Mouse (Mus musculus): ENCODE measurements around the gene B4galnt3. TPM values are rescaled to one million over a fixed set of nuclear protein-coding genes. Genes with fewer than 3 reads are reported as not detected.

Gene B4galnt3
- total RNA-seq (2014; rRNA removed) (0.69 and 1.2 TPM in 2 replicates), polyA plus RNA-seq (2015; fragmentation: Nextera tagmentation; extraction: Ambion mirVana) (0.05 and 0.16 TPM in 2 replicates)

DNA sequence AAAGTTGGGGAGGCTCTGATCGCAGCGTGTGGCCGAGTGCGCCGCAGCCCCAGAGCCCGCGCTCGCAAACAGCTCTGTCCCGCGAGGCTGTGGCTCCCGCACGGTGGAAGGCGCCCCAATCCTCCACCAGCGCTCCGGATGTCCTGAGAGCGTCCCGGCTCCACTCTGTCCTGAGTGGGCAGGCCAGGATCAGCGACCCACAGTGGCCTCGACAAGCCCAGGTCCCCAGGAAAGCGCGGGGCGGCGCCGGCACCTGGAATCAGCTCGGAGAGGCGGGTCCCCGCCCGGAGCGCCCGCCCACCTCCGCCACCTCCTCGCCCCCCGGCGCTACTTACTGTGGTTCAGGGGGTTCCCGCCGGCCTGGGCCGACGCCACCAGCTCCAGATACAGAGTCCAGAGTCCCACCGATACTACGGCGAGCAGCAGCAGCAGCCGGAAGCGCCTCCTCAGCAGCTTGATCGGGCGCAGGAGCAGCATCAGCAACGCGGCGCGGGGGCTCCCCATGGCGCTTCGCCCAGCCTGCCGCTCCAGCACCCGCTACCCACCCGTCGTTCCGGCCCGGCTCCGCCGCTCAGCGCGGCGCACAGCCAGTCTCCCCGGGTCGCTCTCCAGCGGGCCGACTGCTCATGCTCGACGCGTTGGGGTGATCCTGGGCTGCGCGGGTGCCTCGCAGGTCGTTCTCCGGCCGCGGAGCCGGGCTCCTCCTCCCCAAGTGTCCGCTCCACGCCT, at the start of gene B4galnt3, which contains the start of gene D330020A13Rik:
TSS of gene B4galnt3 (minus strand) at position 504 of the 729 bp plus-strand sequence.
TSS of gene D330020A13Rik (plus strand) at position 309 of the 729 bp plus-strand sequence.
- no peak for TF ChIP-seq CTCF (IDR thresholded peaks at IDR 0.05; ENCODE audit: low read depth)
- peak; percentile 63 for DNase-seq
- H3K36me3 ChIP-seq (ENCODE audit: insufficient read depth): no peaks in the 10 kb centered on the region
- H3K9ac ChIP-seq: peak within 1 kb of the TSS; percentile 53
- H3K9me3 ChIP-seq (ENCODE audit: low read length): no peaks in the 10 kb centered on the region
- 0 out of 2 replicates have a peak, but pooled peaks cover 2% of the 10 kb centered on the region for H3K4me1 ChIP-seq (ENCODE audit: insufficient read depth)
- under 1% methylated on average over 74 of the region's 79 CpGs for whole genome bisulfite sequencing
- no peak within 1 kb of the TSS for H3K27ac ChIP-seq (ENCODE audit: low read depth, low read length)
- peaks cover 8% of the 10 kb centered on the region; the same call in 1 of the 2 replicates for H3K27me3 ChIP-seq (ENCODE audit: insufficient read depth, low read length)
- peak within 1 kb of the TSS; percentile 64 for H3K4me3 ChIP-seq (ENCODE audit: low read depth, low read length)
- H3K4me2 ChIP-seq (ENCODE audit: low read depth): peak within 1 kb of the TSS; percentile 98
- ATAC-seq: peak; percentile 86

DNA sequence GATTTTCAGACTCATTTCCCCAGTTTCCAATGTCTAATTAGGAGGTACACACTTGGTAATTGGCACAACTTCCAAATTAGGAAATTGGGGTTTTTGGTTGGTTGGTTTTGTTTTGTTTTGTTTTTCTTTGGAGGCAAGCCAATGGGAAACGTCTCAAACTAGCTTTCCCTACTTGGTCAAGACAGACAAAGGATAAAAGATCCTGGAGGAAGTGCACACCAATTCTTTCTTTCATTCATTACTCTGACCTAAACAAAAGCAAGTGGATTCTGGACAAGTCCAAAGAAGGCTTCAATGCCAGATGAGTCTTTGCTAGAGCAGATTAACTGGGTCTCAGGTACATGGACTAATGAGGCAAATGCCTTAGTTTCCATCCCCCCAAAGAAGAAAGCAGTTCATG, 49.6 kb upstream of the B4galnt3 start:
- no peak overlapping the region for H3K9ac ChIP-seq
- peak; percentile 15 for DNase-seq
- H3K27me3 ChIP-seq (ENCODE audit: insufficient read depth, low read length): no peaks in the 10 kb centered on the region
- WGBS: 18% methylated on average over 1 of the region's 1 CpGs
- TF ChIP-seq CTCF (IDR thresholded peaks at IDR 0.05; ENCODE audit: low read depth): no peak
- H3K4me2 ChIP-seq (ENCODE audit: low read depth): no peak overlapping the region
- no peaks in the 10 kb centered on the region for H3K9me3 ChIP-seq (ENCODE audit: low read length)
- H3K4me3 ChIP-seq (ENCODE audit: low read depth, low read length): no peak overlapping the region
- H3K36me3 ChIP-seq (ENCODE audit: insufficient read depth): peaks cover 8% of the 10 kb centered on the region; the same call in 1 of the 2 replicates
- H3K27ac ChIP-seq (ENCODE audit: low read depth, low read length): no peak overlapping the region
- ATAC-seq: no peak
- no peaks in the 10 kb centered on the region for H3K4me1 ChIP-seq (ENCODE audit: insufficient read depth)

DNA sequence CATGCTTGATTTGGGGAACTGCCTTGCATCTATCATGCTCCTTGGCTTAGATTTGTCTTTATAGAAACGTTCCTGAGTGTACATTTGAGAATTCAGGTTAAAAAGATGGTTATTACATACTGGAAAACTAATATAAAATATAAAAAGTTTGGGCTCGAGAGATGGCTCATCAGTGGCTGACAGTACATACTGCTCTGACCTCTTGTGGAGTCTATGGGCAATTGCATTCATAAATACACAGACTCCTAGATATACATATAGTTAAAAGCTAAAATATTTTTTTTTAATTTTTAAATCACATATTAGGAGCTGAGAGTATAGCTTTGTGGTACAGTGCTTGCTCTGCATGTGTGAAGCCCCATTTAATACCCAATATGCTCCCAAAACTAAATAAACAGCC, 38.0 kb upstream of the B4galnt3 start:
- no peak overlapping the region for H3K9ac ChIP-seq
- no peak overlapping the region for H3K27ac ChIP-seq (ENCODE audit: low read depth, low read length)
- no peak for ATAC-seq
- no peaks in the 10 kb centered on the region for H3K9me3 ChIP-seq (ENCODE audit: low read length)
- no peak overlapping the region for H3K4me3 ChIP-seq (ENCODE audit: low read depth, low read length)
- peaks cover 32% of the 10 kb centered on the region for H3K36me3 ChIP-seq (ENCODE audit: insufficient read depth)
- no peaks in the 10 kb centered on the region for H3K4me1 ChIP-seq (ENCODE audit: insufficient read depth)
- 76% methylated on average over 2 of the region's 2 CpGs for WGBS
- no peaks in the 10 kb centered on the region for H3K27me3 ChIP-seq (ENCODE audit: insufficient read depth, low read length)
- H3K4me2 ChIP-seq (ENCODE audit: low read depth): no peak overlapping the region
- TF ChIP-seq CTCF (IDR thresholded peaks at IDR 0.05; ENCODE audit: low read depth): peak; percentile 22; the same call in 1 of the 2 replicates
- no peak for DNase-seq

DNA sequence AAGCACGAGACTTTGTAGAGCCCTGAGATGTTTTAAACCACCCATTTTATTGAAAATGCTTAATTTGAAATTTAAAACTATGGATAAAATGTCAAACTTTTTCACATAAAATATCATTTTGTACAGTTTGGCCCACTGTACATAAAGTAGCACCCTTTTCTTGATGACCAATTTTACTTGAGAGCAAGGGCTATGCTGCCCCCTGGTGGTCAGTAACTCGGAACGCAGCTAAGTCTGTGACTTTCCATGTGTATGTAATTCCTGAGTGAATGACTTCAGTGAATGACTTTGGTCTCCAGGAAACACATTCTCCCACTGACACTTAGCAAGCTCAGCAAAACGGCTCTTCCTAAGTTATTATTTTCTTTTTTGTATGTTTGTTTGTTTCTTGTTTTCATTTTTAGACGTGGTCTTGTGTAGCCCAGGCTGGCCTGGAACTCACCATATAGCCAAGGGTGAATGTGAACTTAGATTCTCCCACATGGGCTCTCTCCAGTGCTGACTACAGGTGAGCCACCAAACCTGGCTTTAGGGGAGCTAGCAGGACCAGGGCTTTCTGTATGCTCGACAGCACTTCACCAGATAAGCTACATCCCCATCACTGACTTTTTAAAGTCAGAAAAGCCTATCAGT, 30.1 kb upstream of the B4galnt3 start:
- ATAC-seq (peak; percentile 59; the same call in 1 of the 2 replicates), DNase-seq (peak; percentile 89)
- no peaks in the 10 kb centered on the region for H3K27me3 ChIP-seq (ENCODE audit: insufficient read depth, low read length)
- 29% methylated on average over 6 of the region's 6 CpGs for WGBS
- TF ChIP-seq CTCF (IDR thresholded peaks at IDR 0.05; ENCODE audit: low read depth): peak; percentile 89
- H3K4me2 ChIP-seq (ENCODE audit: low read depth): no peak overlapping the region
- no peak overlapping the region for H3K9ac ChIP-seq
- H3K9me3 ChIP-seq (ENCODE audit: low read length): no peaks in the 10 kb centered on the region
- H3K27ac ChIP-seq (ENCODE audit: low read depth, low read length): no peak overlapping the region
- peaks cover 8% of the 10 kb centered on the region for H3K36me3 ChIP-seq (ENCODE audit: insufficient read depth)
- no peaks in the 10 kb centered on the region for H3K4me1 ChIP-seq (ENCODE audit: insufficient read depth)
- no peak overlapping the region for H3K4me3 ChIP-seq (ENCODE audit: low read depth, low read length)

DNA sequence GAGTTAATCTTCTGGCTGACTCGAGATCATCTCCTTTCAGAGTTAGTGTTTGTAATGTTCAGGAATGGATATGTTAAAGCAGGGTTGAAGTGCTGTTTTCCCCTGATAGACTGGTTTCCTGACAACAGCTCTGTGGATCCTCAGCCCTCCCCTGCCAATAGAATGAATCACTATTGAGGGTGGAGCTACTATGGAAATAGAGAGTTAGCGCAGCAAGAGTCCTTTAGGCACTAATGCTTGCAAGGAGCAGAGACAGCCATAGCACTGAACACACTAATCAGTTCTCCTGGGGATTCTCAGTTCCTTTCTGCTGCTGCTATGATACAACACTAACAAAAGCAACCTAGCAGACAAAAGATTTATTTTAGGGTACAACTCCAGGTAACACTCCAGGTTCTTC, 26.0 kb upstream of the B4galnt3 start:
- Histone ChIP-seq H3K9me3 (ENCODE audit: low read length) (no peaks in the 10 kb centered on the region), H3K27me3 (ENCODE audit: insufficient read depth, low read length) (no peaks in the 10 kb centered on the region), H3K9ac (no peak overlapping the region), H3K27ac (ENCODE audit: low read depth, low read length) (no peak overlapping the region), H3K4me1 (ENCODE audit: insufficient read depth) (no peaks in the 10 kb centered on the region), H3K4me3 (ENCODE audit: low read depth, low read length) (no peak overlapping the region), H3K36me3 (ENCODE audit: insufficient read depth) (no peaks in the 10 kb centered on the region), H3K4me2 (ENCODE audit: low read depth) (no peak overlapping the region)
- no peak for TF ChIP-seq CTCF (IDR thresholded peaks at IDR 0.05; ENCODE audit: low read depth)
- WGBS: 69% methylated on average over 2 of the region's 2 CpGs
- DNase-seq: no peak
- ATAC-seq: no peak

DNA sequence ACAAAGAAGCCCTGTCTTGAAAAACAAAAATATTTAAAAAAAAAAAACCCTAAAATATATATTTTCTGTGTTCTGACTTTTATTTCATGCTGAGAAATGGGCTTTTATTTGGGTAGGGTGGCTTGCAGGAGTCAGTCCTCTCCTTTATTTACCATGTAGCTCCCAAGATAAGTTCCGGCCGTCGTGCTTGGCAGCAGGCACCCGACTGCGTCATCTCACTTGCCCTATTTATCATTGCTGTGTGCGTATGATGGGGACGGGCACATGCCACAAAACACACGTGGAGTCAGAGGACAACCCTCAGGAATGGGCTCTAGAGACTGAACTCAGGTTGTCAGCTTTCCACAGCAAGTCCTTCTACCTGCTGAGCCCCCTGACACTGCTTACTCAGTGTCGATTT, 24.8 kb upstream of the B4galnt3 start:
- Histone ChIP-seq H3K36me3 (ENCODE audit: insufficient read depth) (no peaks in the 10 kb centered on the region), H3K4me1 (ENCODE audit: insufficient read depth) (no peaks in the 10 kb centered on the region), H3K27me3 (ENCODE audit: insufficient read depth, low read length) (no peaks in the 10 kb centered on the region), H3K4me2 (ENCODE audit: low read depth) (no peak overlapping the region), H3K9ac (no peak overlapping the region), H3K9me3 (ENCODE audit: low read length) (no peaks in the 10 kb centered on the region), H3K27ac (ENCODE audit: low read depth, low read length) (no peak overlapping the region), H3K4me3 (ENCODE audit: low read depth, low read length) (no peak overlapping the region)
- TF ChIP-seq CTCF (IDR thresholded peaks at IDR 0.05; ENCODE audit: low read depth): no peak
- ATAC-seq: no peak
- 92% methylated on average over 9 of the region's 9 CpGs for WGBS
- no peak for DNase-seq

Measured in forebrain, postnatal 0 days (tissue).